Mouse (Mus musculus) hindbrain, embryonic 13.5 days (tissue): ENCODE results near the gene Esf1. TPM values are rescaled to one million over a fixed set of nuclear protein-coding genes. Genes with fewer than 3 reads are reported as not detected.
"Not testable (repeated sequence)": the region's sequence is repeated elsewhere in the genome, so short reads cannot be mapped to it uniquely, and the experiment has no call there.

Experiments used
- ATAC-seq: fragments of 200-750 bp; cut with Nextera tagmentation; 2 replicates; pipeline ENCODE4 v1.8.0; 2017; ENCODE audit warnings: moderate TSS enrichment; ENCODE audit not compliant: low FRiP score
- H3K27ac ChIP-seq: fragments of 300-500 bp; sonication (generic); 2 replicates; pipeline ENCODE4 v1.5.1; 2015; ENCODE audit warnings: inconsistent platforms, mild to moderate bottlenecking, moderate library complexity
- H3K27me3 ChIP-seq: fragments of 300-500 bp; sonication (generic); 2 replicates; pipeline ENCODE4 v1.6.1; 2015; ENCODE audit warnings: mild to moderate bottlenecking, inconsistent platforms
- H3K36me3 ChIP-seq: fragments of 300-500 bp; sonication (generic); 2 replicates; pipeline ENCODE4 v1.6.1; 2015; ENCODE audit warnings: mild to moderate bottlenecking, inconsistent platforms
- H3K4me1 ChIP-seq: fragments of 300-500 bp; sonication (generic); replicated peaks from 2 replicates; pipeline ENCODE4 v1.6.1; 2015; ENCODE audit warnings: inconsistent platforms
- H3K4me2 ChIP-seq: fragments of 300-500 bp; sonication (generic); 2 replicates; pipeline ENCODE4 v1.6.1; 2015; ENCODE audit warnings: inconsistent platforms, mild to moderate bottlenecking, moderate library complexity
- H3K4me3 ChIP-seq: fragments of 300-500 bp; sonication (generic); 2 replicates; pipeline ENCODE4 v1.5.1; 2015; ENCODE audit warnings: mild to moderate bottlenecking, inconsistent platforms
- H3K9ac ChIP-seq: fragments of 300-500 bp; sonication (generic); 2 replicates; pipeline ENCODE4 v1.6.1; 2015; ENCODE audit warnings: mild to moderate bottlenecking, inconsistent platforms
- H3K9me3 ChIP-seq: fragments of 300-500 bp; sonication (generic); 2 replicates; pipeline ENCODE4 v1.6.1; 2016; ENCODE audit warnings: inconsistent platforms
- WGBS: fragments of 180-500 bp; shearing (Covaris S2); methylation state at CpG from one replicate; pipeline ENCODE4 v1.1.7; 2015; 5-methylcytosine and 5-hydroxymethylcytosine counted together
- polyA plus RNA-seq: library from polyadenylated mRNA; unstranded; fragments of >200 nt; fragmentation: Nextera tagmentation; extraction: Ambion mirVana; gene quantifications from 2 replicates; pipeline ENCODE4 v1.2.1, GENCODE M21; 2015

Gene Esf1
- polyA plus RNA-seq, 1 experiment from 2014 or later: 21.1 TPM

DNA sequence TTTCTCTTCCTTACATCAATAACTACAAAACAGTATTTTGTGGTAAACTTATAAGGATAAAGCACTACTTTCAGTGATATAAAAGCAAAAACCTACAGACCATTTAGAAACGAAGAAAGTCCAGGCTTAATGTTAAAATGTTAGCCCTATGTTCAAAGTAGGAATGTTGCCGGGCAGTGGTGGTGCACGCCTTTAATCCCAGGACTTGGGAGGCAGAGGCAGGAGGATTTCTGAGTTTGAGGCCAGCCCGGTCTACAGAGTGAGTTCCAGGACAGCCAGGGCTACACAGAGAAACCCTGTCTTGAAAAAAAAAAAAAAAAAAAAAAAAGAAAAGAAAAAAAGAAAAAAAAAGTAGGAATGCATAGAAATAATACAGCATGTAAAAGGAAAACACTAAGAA, 18.6 kb downstream of the Esf1 start, which contains the start of gene Gm17374:
Gene Gm17374 (plus strand): TSS at position 301 of the 400 bp plus-strand sequence.
- not testable (repeated sequence) for ATAC-seq, H3K4me1 ChIP-seq, H3K9ac ChIP-seq, H3K27me3 ChIP-seq, H3K4me2 ChIP-seq, H3K27ac ChIP-seq, H3K9me3 ChIP-seq, H3K4me3 ChIP-seq
- peaks cover 42% of the 10 kb centered on the region for H3K36me3 ChIP-seq
- 98% methylated on average over 4 of the region's 4 CpGs for WGBS

DNA sequence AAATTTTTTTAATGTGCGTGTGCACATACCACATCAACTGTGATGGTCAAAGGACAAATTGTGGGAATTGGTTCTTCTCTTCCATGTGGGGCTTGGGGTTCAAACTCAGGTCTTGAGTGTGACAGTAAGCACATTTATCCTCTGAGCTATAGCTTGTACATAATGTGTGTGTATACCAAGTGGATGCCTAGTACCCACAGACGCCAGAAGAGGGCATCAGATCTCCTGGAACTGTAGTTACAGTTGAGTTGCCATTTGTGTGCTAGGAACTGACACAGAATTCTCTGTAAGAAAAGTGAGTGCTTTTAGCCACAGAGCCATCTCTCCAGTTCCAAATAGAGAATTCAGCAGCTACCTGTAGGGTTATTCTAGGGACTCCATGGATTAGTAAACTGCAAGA, 44.8 kb downstream of the Esf1 start:
- Histone ChIP-seq H3K36me3 (peaks cover 70% of the 10 kb centered on the region), H3K27ac (no peak overlapping the region), H3K4me3 (no peak overlapping the region), H3K4me1 (no peaks in the 10 kb centered on the region), H3K9me3 (no peaks in the 10 kb centered on the region), H3K4me2 (no peak overlapping the region), H3K9ac (no peak overlapping the region), H3K27me3 (no peaks in the 10 kb centered on the region)
- no peak for ATAC-seq
- WGBS: 90% methylated on average over 2 of the region's 2 CpGs

DNA sequence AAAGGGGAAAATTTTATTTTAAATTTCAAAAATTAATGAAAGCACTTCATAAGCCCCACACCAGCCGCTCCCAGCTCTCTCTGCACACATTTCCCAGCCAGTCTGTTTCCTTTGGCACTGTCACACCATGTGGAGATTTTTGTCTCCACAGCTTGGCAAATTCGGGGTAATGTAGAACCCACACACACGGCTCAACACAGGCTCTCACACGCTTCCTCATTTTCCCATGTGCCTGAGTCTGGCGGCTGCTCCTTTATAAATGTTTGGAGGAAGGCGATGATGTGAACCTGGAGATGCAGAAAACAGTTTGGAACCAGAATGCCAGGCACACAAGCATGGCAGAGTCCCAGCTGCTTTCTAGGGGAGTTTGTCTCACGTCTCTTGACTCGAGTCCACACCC, 56.5 kb downstream of the Esf1 start:
- no peaks in the 10 kb centered on the region for H3K27me3 ChIP-seq
- no peaks in the 10 kb centered on the region for H3K9me3 ChIP-seq
- no peak overlapping the region for H3K9ac ChIP-seq
- H3K36me3 ChIP-seq: no peaks in the 10 kb centered on the region
- 95% methylated on average over 8 of the region's 8 CpGs for WGBS
- H3K4me1 ChIP-seq: no peaks in the 10 kb centered on the region
- ATAC-seq: no peak
- H3K27ac ChIP-seq: no peak overlapping the region
- no peak overlapping the region for H3K4me2 ChIP-seq
- H3K4me3 ChIP-seq: no peak overlapping the region

DNA sequence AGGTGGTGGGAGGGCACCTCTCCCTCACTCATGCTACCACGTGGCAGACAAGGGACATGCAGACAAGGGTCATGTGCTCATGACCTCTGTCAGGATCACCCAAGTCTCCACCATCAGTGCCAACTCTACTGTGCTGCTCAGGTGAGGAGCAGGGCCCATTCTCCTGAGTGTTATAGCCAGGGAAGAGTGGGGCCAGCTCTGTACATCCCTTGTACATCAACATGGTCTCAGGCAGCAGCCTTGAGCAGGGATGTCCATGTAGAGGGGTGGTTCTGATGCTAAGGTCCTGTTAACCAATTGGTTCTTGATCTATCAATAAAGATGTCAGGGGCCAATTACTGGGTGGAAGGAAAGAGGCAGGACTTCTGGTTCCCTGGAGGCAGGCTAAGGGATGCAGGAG, 61.4 kb downstream of the Esf1 start:
- H3K4me2 ChIP-seq: no peak overlapping the region
- no peak overlapping the region for H3K4me3 ChIP-seq
- WGBS: 35% methylated on average over 1 of the region's 1 CpGs
- H3K9ac ChIP-seq: no peak overlapping the region
- H3K4me1 ChIP-seq: no peaks in the 10 kb centered on the region
- no peak for ATAC-seq
- H3K9me3 ChIP-seq: no peaks in the 10 kb centered on the region
- H3K27ac ChIP-seq: no peak overlapping the region
- no peaks in the 10 kb centered on the region for H3K36me3 ChIP-seq
- no peaks in the 10 kb centered on the region for H3K27me3 ChIP-seq

DNA sequence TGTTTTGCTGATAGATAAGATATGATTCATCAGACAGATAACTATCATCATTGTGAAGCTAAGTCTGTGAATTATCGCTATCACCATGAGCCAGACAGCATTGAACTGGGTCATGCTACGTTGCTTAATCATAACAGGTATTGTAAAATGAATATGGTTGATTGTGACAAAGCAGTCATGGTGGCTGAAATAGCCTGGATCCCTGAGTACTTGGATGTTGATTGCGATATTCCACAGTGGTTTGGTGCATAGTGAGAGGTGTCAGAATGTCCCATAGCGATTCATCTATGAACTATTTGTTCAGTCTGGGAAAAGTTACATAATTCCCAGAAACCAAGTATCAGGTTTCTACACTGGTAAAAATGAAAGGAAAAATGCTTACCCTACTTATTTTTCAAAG, 62.7 kb downstream of the Esf1 start:
- H3K4me1 ChIP-seq: no peaks in the 10 kb centered on the region
- H3K9me3 ChIP-seq: no peaks in the 10 kb centered on the region
- H3K36me3 ChIP-seq: no peaks in the 10 kb centered on the region
- no peak for ATAC-seq
- no peak overlapping the region for H3K27ac ChIP-seq
- no peak overlapping the region for H3K9ac ChIP-seq
- H3K27me3 ChIP-seq: no peaks in the 10 kb centered on the region
- H3K4me2 ChIP-seq: no peak overlapping the region
- no peak overlapping the region for H3K4me3 ChIP-seq
- 92% methylated on average over 4 of the region's 4 CpGs for WGBS

DNA sequence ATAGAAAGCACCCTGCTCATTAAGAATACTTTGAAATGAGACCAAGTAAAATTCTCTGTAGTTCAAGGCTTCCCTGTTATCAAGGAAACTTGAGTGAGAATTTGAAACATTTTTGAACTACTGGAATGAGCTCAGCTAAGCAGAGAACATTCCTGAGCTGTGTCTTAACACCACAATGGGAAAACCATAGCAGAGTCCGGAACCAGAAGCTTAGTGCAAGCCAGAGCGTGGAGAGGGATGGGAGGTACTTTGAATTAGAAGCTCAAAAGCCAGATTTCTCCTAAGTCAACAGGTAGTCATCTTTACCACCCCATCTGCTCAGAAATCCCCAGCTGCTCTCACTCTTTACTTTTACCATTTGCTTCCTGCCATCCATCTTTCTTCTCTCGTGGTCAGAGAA, 65.4 kb downstream of the Esf1 start:
- Histone ChIP-seq H3K4me1 (no peaks in the 10 kb centered on the region), H3K4me2 (no peak overlapping the region), H3K36me3 (no peaks in the 10 kb centered on the region), H3K27ac (no peak overlapping the region), H3K27me3 (no peaks in the 10 kb centered on the region), H3K4me3 (no peak overlapping the region), H3K9ac (no peak overlapping the region), H3K9me3 (no peaks in the 10 kb centered on the region)
- whole genome bisulfite sequencing: 74% methylated on average over 3 of the region's 3 CpGs
- no peak for ATAC-seq

DNA sequence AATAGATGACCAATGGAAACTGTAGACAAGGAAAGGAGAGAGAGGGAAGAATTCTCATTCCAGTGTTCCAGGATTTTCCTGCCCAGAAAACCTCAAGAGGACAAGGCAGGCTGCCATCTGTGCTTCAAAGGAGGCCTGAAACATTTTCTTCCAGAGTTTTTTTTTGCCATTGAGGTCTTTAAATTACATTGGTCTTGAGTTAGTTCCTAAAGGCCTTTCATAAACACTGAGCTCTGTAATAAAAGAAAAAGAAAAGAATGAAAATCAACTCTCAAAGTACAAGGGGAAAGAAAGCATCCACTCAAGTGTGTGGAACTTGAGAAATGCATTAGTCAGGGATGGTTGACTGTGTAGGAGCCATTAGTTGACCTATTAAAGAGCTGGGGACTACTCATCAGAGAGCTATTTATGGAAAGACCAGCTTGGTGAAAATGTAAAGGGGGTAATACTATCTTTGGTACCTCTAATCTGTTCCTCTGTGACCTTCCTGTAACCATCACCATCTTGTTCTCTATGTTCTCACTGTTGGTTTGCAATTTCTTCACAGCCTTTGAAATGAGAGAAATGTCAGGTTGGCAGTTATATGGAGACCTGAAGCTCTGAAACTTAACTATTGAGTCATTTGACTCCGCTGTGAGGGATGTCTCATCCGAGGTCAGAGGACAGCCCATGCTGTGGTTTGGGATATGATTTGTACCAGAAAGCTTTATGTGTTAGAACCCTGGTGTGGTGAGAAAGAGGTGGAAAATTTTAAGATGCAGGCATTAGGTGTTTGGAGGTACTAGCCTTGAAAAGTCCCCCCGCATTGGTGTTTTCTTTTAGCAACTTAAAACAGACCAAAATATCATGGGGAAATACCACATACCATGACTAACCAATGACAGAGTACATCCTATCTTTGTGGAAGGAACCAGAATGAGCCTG, 69.6 kb downstream of the Esf1 start:
- Histone ChIP-seq H3K27ac (no peak overlapping the region), H3K4me3 (no peak overlapping the region), H3K9ac (no peak overlapping the region), H3K4me2 (no peak overlapping the region), H3K36me3 (no peaks in the 10 kb centered on the region), H3K9me3 (no peaks in the 10 kb centered on the region), H3K4me1 (no peaks in the 10 kb centered on the region), H3K27me3 (no peaks in the 10 kb centered on the region)
- 80% methylated on average over 3 of the region's 3 CpGs for WGBS
- no peak for ATAC-seq

DNA sequence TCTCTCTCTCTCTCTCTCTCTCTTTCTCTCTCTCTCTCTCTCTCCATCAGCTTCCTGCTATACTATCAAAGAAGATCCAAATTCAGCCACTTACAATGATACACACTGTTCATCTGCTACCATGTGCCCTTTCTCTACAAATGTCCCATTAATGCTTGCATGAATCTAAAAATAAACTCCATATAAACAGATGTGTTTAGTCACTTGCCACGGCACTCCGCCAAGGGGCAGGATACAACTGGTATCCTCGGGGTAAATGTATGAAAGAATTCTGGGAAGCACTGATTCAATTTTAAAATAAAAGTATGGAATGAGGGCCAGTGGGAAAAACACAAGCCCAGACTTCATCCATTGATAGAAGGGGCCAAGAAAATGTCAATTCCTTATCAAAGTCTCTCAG, 70.4 kb downstream of the Esf1 start:
- Histone ChIP-seq H3K27me3 (no peaks in the 10 kb centered on the region), H3K36me3 (no peaks in the 10 kb centered on the region), H3K4me1 (no peaks in the 10 kb centered on the region), H3K4me3 (no peak overlapping the region), H3K4me2 (no peak overlapping the region), H3K9me3 (no peaks in the 10 kb centered on the region), H3K9ac (no peak overlapping the region), H3K27ac (no peak overlapping the region)
- 93% methylated on average over 3 of the region's 3 CpGs for WGBS
- ATAC-seq: no peak

DNA sequence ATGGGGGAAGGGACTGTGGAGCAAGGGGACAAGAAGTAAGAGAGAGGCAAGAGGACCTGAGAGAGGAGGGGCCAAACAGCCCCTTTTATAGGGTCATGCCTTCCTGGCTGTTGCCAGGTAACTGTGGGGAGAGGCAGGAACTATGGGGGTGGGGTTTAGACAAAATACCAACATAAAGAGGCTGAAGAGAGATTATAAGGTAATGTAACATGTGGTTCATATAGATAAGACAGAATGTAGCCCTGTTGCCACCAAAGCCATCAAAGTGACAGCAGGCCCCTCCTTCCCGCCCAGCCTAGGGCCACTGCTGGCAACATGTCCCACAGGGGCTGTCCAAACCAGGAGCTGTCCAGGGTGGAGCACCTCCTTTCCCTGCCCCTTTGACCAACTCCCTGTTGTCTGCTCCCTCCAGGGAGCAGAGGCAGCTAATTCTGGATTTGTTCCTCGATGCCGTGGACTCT, 73.2 kb downstream of the Esf1 start:
- no peaks in the 10 kb centered on the region for H3K4me1 ChIP-seq
- H3K27ac ChIP-seq: no peak overlapping the region
- no peak overlapping the region for H3K9ac ChIP-seq
- no peak overlapping the region for H3K4me3 ChIP-seq
- ATAC-seq: peak; percentile 39; the same call in 1 of the 2 replicates
- H3K4me2 ChIP-seq: no peak overlapping the region
- no peaks in the 10 kb centered on the region for H3K9me3 ChIP-seq
- whole genome bisulfite sequencing: 76% methylated on average over 3 of the region's 3 CpGs
- no peaks in the 10 kb centered on the region for H3K36me3 ChIP-seq
- no peaks in the 10 kb centered on the region for H3K27me3 ChIP-seq

DNA sequence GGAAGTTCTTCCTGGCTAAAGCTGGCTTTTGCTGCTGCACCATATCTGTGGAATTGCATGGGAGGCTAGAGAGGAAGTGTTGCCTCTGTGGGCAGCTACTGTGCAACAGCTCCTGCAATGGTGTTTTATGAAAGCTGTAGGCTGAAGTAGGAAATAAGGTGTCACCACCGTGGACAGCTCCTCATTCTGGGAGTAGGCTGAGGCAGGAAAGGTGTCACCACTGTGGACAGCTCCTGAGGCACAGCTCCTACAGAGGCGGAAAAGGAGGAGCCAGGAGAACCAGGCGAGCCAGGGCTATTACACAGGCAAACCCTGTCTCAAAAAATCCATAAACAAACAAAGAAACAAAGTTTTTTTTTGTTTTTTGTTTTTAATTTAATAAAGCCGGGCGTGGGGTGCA, 74.3 kb downstream of the Esf1 start:
- no peaks in the 10 kb centered on the region for H3K4me1 ChIP-seq

DNA sequence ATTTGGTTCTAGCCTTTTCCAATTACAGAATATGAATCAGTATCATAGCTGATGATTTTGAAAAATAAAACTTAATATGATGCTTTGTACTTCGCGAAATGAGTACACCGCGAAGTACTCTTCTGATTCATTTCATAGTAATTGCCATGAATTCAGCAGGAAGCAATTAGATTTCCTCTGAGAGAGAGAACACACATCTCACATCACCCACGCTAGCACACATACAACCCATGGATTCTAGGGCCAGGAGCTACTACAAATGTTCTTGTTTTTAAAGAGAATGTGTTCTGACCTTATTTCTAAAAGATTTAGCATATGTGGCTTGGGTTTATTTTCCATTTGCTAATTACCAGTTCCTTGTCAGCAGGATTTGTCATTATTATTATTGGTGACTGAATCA, 76.9 kb downstream of the Esf1 start:
- no peak overlapping the region for H3K9ac ChIP-seq
- H3K27ac ChIP-seq: no peak overlapping the region
- no peak overlapping the region for H3K4me2 ChIP-seq
- no peaks in the 10 kb centered on the region for H3K27me3 ChIP-seq
- no peaks in the 10 kb centered on the region for H3K4me1 ChIP-seq
- H3K36me3 ChIP-seq: no peaks in the 10 kb centered on the region
- 94% methylated on average over 5 of the region's 5 CpGs for WGBS
- no peak for ATAC-seq
- no peaks in the 10 kb centered on the region for H3K9me3 ChIP-seq
- no peak overlapping the region for H3K4me3 ChIP-seq

More for the DNA sequence above, 74.3 kb downstream of the Esf1 start:
- Histone ChIP-seq H3K4me2 (no peak overlapping the region), H3K9me3 (no peaks in the 10 kb centered on the region), H3K4me3 (no peak overlapping the region), H3K27me3 (no peaks in the 10 kb centered on the region), H3K36me3 (no peaks in the 10 kb centered on the region), H3K27ac (no peak overlapping the region), H3K9ac (no peak overlapping the region)
- WGBS: 89% methylated on average over 5 of the region's 5 CpGs
- no peak for ATAC-seq

DNA sequence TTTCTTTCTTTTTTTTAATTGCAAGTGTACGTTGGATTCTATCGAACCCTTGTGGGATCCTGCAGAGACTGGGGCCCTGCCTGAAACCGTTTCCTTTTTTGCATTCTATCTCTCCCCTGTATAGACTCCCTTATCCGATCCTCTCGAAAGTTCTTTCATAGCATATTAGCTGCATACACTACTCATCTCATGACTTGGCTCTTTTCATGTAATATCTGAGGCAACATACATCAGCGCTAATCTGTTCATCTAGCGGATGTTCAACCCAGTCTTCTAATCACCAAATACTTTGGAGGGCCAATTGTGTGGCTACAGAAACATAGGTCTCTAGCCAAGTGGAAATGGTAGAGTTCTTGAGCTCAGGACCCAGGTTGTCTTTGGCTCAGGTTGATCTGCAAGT, 86.1 kb downstream of the Esf1 start:
- WGBS: 94% methylated on average over 7 of the region's 7 CpGs
- Histone ChIP-seq H3K27ac (no peak overlapping the region), H3K4me2 (no peak overlapping the region), H3K9ac (no peak overlapping the region), H3K4me3 (no peak overlapping the region), H3K4me1 (no peaks in the 10 kb centered on the region), H3K36me3 (no peaks in the 10 kb centered on the region), H3K27me3 (no peaks in the 10 kb centered on the region), H3K9me3 (no peaks in the 10 kb centered on the region)
- no peak for ATAC-seq
